Mouse (Mus musculus): ENCODE measurements around the gene Arhgef7. TPM values are rescaled to one million over a fixed set of nuclear protein-coding genes. Genes with fewer than 3 reads are reported as not detected.

Arhgef7 gene
- polyA plus RNA-seq, 1 experiment from 2014 or later, result 57.0 TPM

DNA sequence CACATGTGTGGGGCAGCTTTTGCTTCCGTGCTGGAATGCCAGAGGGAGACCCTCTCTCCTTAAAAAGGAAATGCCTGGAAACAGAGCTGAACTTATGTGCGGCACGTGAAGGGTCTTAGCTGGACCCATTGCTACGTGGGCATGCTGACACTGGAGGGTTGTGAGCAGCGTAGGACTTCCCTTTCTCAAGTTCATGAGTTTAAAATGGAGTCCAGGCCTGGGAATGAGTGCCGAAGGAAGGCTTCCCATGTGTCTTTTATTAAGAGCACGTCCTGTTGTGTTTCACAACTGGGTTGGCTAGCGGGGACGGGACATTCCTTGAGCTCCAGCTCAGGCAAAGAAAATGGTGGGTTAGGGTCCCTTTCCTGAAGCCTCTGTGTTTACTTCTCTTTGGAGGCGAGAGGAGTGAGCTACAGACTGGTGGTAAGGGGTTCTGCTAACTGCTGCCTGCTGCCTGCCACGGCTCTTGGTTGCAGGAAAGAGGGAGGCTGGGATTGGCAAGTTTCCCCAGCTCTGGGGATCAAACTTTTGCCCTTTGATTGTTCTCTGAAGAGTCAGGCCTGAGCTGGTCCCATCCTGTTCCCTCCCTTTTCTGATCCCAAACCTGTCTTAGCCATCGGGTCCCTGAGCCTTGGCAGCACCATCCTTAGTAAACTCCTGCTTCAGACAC is 2.9 kb downstream of the Arhgef7 start:
- H3K4me2 ChIP-seq (replicated peaks; ENCODE audit: low read depth, low read length), result peak overlapping the region; percentile 20
- H3K27me3 ChIP-seq (ENCODE audit: control insufficient read depth, insufficient read depth, low read length), result peaks cover 3% of the 10 kb centered on the region; the same call in 1 of the 2 replicates
- DNase-seq (ENCODE audit: low spot score) (peak; percentile 13), ATAC-seq (ENCODE audit: low FRiP score) (no peak)
- H3K36me3 ChIP-seq (ENCODE audit: control insufficient read depth, insufficient read depth, low read length), result no peaks in the 10 kb centered on the region
- no peak overlapping the region for H3K4me3 ChIP-seq (ENCODE audit: low read depth, low read length)
- H3K27ac ChIP-seq (ENCODE audit: low read depth, low read length), result no peak overlapping the region
- no peaks in the 10 kb centered on the region for H3K9me3 ChIP-seq (ENCODE audit: control insufficient read depth, low read length)
- WGBS, result 59% methylated on average over 12 of the region's 12 CpGs
- H3K9ac ChIP-seq (ENCODE audit: low read depth, low read length), result peak overlapping the region; percentile 32
- H3K4me1 ChIP-seq (replicated peaks; ENCODE audit: control insufficient read depth, insufficient read depth, low read length), result peaks cover 2% of the 10 kb centered on the region; the same call in 1 of the 2 replicates

DNA sequence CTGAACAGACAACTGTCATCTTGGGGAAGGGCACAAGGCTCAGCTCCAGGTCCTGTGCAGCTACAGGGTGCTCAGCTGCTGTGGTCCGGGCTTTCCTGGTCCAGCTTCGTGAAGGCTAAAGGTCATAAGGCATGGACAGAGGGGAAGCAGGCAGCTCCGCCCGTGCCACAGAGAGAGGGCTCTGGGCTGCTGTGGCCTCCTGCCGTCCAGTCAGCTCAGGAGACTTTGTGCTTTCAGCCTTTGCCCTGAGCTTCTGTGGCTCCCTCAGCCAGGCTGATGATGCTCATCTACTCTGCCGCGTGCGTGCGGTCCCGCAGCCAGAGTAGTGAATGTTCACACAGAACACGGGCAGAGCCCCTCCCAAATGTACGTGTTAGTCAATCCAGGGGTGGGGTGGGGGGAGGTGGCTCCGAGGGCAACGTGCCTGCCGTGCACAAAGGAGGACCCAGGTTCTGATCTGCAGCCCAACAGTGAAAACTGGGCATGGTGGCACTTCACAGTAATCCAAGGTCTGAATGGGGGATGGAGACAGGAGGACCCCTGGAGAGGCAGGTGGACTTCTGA is 8.2 kb downstream of the Arhgef7 start:
- H3K4me2 ChIP-seq (replicated peaks; ENCODE audit: low read depth, low read length), result no peak overlapping the region
- no peak overlapping the region for H3K27ac ChIP-seq (ENCODE audit: low read depth, low read length)
- DNase-seq (ENCODE audit: low spot score), result no peak
- no peak for ATAC-seq (ENCODE audit: low FRiP score)
- no peaks in the 10 kb centered on the region for H3K27me3 ChIP-seq (ENCODE audit: control insufficient read depth, insufficient read depth, low read length)
- H3K9ac ChIP-seq (ENCODE audit: low read depth, low read length), result no peak overlapping the region
- H3K9me3 ChIP-seq (ENCODE audit: control insufficient read depth, low read length), result no peaks in the 10 kb centered on the region
- WGBS, result 77% methylated on average over 15 of the region's 15 CpGs
- H3K4me1 ChIP-seq (replicated peaks; ENCODE audit: control insufficient read depth, insufficient read depth, low read length), result no peaks in the 10 kb centered on the region; the same call in 1 of the 2 replicates
- no peak overlapping the region for H3K4me3 ChIP-seq (ENCODE audit: low read depth, low read length)
- peaks cover 3% of the 10 kb centered on the region; the same call in 1 of the 2 replicates for H3K36me3 ChIP-seq (ENCODE audit: control insufficient read depth, insufficient read depth, low read length)

DNA sequence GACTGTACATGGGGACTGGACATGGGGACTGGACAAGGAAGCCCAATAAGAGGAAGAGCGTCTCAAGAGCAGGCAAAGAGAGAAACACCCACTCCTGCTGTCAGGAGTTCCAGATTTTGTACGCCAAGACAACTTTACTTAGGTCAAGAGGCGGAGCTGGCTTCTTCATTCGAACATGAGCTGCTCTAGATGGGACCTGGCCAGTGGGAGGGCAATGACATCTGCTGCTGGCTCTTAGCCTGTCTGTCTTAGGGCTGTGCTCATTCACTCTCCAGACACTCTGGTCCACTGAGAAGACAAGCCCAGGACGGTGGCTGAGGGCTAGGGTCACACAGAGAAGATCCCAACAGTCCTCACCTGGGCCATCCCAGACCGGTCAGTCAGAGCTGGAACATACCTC is 9.6 kb downstream of the Arhgef7 start:
- Histone ChIP-seq H3K9me3 (ENCODE audit: control insufficient read depth, low read length) (no peaks in the 10 kb centered on the region), H3K4me2 (replicated peaks; ENCODE audit: low read depth, low read length) (no peak overlapping the region), H3K4me3 (ENCODE audit: low read depth, low read length) (no peak overlapping the region), H3K36me3 (ENCODE audit: control insufficient read depth, insufficient read depth, low read length) (peaks cover 3% of the 10 kb centered on the region; the same call in 1 of the 2 replicates), H3K9ac (ENCODE audit: low read depth, low read length) (no peak overlapping the region), H3K4me1 (replicated peaks; ENCODE audit: control insufficient read depth, insufficient read depth, low read length) (no peaks in the 10 kb centered on the region), H3K27ac (ENCODE audit: low read depth, low read length) (no peak overlapping the region), H3K27me3 (ENCODE audit: control insufficient read depth, insufficient read depth, low read length) (no peaks in the 10 kb centered on the region)
- no peak for DNase-seq (ENCODE audit: low spot score)
- ATAC-seq (ENCODE audit: low FRiP score), result no peak
- WGBS, result 88% methylated on average over 6 of the region's 6 CpGs

- no peak overlapping the region for H3K4me3 ChIP-seq (ENCODE audit: low read depth, low read length)
- DNase-seq (ENCODE audit: low spot score) (no peak), ATAC-seq (ENCODE audit: low FRiP score) (no peak)
- no peaks in the 10 kb centered on the region for H3K4me1 ChIP-seq (replicated peaks; ENCODE audit: control insufficient read depth, insufficient read depth, low read length)
- peaks cover 3% of the 10 kb centered on the region; the same call in 1 of the 2 replicates for H3K36me3 ChIP-seq (ENCODE audit: control insufficient read depth, insufficient read depth, low read length)
- H3K9ac ChIP-seq (ENCODE audit: low read depth, low read length), result no peak overlapping the region
- H3K27ac ChIP-seq (ENCODE audit: low read depth, low read length), result no peak overlapping the region
- no peaks in the 10 kb centered on the region for H3K9me3 ChIP-seq (ENCODE audit: control insufficient read depth, low read length)
- 86% methylated on average over 5 of the region's 5 CpGs for WGBS
- H3K27me3 ChIP-seq (ENCODE audit: control insufficient read depth, insufficient read depth, low read length), result no peaks in the 10 kb centered on the region
- no peak overlapping the region for H3K4me2 ChIP-seq (replicated peaks; ENCODE audit: low read depth, low read length)
Observed at GRCm38 (mm10) chr8:11739082-11739481, 11.6 kb downstream of the Arhgef7 start.

DNA sequence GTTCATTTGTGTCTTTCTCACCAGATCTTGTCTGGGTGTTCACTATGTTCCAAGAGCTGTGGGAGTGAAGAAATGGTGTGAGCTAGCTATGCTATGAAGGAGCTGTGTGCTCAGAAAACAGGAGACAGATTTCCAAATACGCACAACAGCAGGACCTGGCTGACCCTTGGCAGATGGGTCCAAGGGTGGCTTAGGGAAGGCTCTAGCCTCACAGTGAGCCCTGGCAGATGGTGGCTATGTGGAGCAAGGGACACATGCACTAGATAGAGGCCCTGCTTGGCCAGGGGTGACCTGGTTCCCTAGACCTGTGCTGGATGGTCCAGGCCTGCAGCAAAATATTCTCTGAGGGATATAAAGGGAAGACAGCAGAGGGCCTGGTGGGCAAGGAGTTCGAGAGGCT is 13.3 kb downstream of the Arhgef7 start:
- Histone ChIP-seq H3K27ac (ENCODE audit: low read depth, low read length) (no peak overlapping the region), H3K4me1 (replicated peaks; ENCODE audit: control insufficient read depth, insufficient read depth, low read length) (no peaks in the 10 kb centered on the region), H3K27me3 (ENCODE audit: control insufficient read depth, insufficient read depth, low read length) (no peaks in the 10 kb centered on the region), H3K9ac (ENCODE audit: low read depth, low read length) (no peak overlapping the region), H3K4me2 (replicated peaks; ENCODE audit: low read depth, low read length) (no peak overlapping the region), H3K9me3 (ENCODE audit: control insufficient read depth, low read length) (no peaks in the 10 kb centered on the region), H3K4me3 (ENCODE audit: low read depth, low read length) (no peak overlapping the region), H3K36me3 (ENCODE audit: control insufficient read depth, insufficient read depth, low read length) (peaks cover 3% of the 10 kb centered on the region; the same call in 1 of the 2 replicates)
- ATAC-seq (ENCODE audit: low FRiP score) (no peak), DNase-seq (ENCODE audit: low spot score) (no peak)
- 86% methylated on average over 2 of the region's 2 CpGs for WGBS

GRCm38 (mm10) chr8:11743580-11743979 is 16.1 kb downstream of the Arhgef7 start:
- no peak overlapping the region for H3K27ac ChIP-seq (ENCODE audit: low read depth, low read length)
- no peak overlapping the region for H3K9ac ChIP-seq (ENCODE audit: low read depth, low read length)
- H3K4me3 ChIP-seq (ENCODE audit: low read depth, low read length), result no peak overlapping the region
- H3K36me3 ChIP-seq (ENCODE audit: control insufficient read depth, insufficient read depth, low read length), result peaks cover 3% of the 10 kb centered on the region; the same call in 1 of the 2 replicates
- no peak for DNase-seq (ENCODE audit: low spot score)
- no peaks in the 10 kb centered on the region for H3K27me3 ChIP-seq (ENCODE audit: control insufficient read depth, insufficient read depth, low read length)
- no peaks in the 10 kb centered on the region for H3K9me3 ChIP-seq (ENCODE audit: control insufficient read depth, low read length)
- H3K4me2 ChIP-seq (replicated peaks; ENCODE audit: low read depth, low read length), result no peak overlapping the region
- WGBS, result 81% methylated on average over 10 of the region's 10 CpGs
- no peak for ATAC-seq (ENCODE audit: low FRiP score)
- H3K4me1 ChIP-seq (replicated peaks; ENCODE audit: control insufficient read depth, insufficient read depth, low read length), result no peaks in the 10 kb centered on the region

- H3K4me2 ChIP-seq (replicated peaks; ENCODE audit: low read depth, low read length), result no peak overlapping the region
- H3K9ac ChIP-seq (ENCODE audit: low read depth, low read length), result no peak overlapping the region
- H3K9me3 ChIP-seq (ENCODE audit: control insufficient read depth, low read length), result no peaks in the 10 kb centered on the region
- no peaks in the 10 kb centered on the region for H3K4me1 ChIP-seq (replicated peaks; ENCODE audit: control insufficient read depth, insufficient read depth, low read length)
- WGBS, result 85% methylated on average over 11 of the region's 11 CpGs
- H3K27ac ChIP-seq (ENCODE audit: low read depth, low read length), result no peak overlapping the region
- H3K27me3 ChIP-seq (ENCODE audit: control insufficient read depth, insufficient read depth, low read length), result no peaks in the 10 kb centered on the region
- no peaks in the 10 kb centered on the region for H3K36me3 ChIP-seq (ENCODE audit: control insufficient read depth, insufficient read depth, low read length)
- DNase-seq (ENCODE audit: low spot score) (no peak), ATAC-seq (ENCODE audit: low FRiP score) (no peak)
- H3K4me3 ChIP-seq (ENCODE audit: low read depth, low read length), result no peak overlapping the region
Observed at GRCm38 (mm10) chr8:11746850-11747600, 19.5 kb downstream of the Arhgef7 start.

- no peak overlapping the region for H3K27ac ChIP-seq (ENCODE audit: low read depth, low read length)
- H3K4me2 ChIP-seq (replicated peaks; ENCODE audit: low read depth, low read length), result no peak overlapping the region
- H3K36me3 ChIP-seq (ENCODE audit: control insufficient read depth, insufficient read depth, low read length), result no peaks in the 10 kb centered on the region
- H3K9me3 ChIP-seq (ENCODE audit: control insufficient read depth, low read length), result no peaks in the 10 kb centered on the region
- no peak overlapping the region for H3K4me3 ChIP-seq (ENCODE audit: low read depth, low read length)
- ATAC-seq (ENCODE audit: low FRiP score) (no peak), DNase-seq (ENCODE audit: low spot score) (no peak)
- H3K4me1 ChIP-seq (replicated peaks; ENCODE audit: control insufficient read depth, insufficient read depth, low read length), result no peaks in the 10 kb centered on the region
- no peaks in the 10 kb centered on the region for H3K27me3 ChIP-seq (ENCODE audit: control insufficient read depth, insufficient read depth, low read length)
- H3K9ac ChIP-seq (ENCODE audit: low read depth, low read length), result no peak overlapping the region
- WGBS, result 74% methylated on average over 6 of the region's 6 CpGs
Observed at GRCm38 (mm10) chr8:11749472-11749871, 22.0 kb downstream of the Arhgef7 start.

All from hindbrain, embryonic 11.5 days (tissue).